Mouse (Mus musculus): ENCODE data around the gene Efna5.

Gene Efna5

DNA sequence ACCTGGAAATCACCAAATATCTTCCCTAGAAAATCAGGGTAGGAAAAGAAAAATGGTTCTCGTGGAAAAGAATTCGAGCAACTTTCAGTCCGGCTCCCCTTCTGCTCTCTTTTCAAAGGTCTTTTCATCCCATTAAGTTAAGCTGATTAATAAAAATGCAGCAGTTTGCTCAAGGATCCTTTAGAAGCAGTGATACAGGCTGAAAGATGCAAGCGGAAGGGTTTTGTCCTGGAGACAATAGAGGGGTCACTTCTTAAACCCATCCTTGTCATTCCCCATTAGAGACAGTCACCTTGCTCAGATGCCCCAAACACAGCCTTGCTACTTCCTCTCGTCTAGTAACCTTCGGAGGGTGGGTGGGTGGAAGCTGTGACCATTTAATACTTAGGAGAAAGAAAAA is 27.4 kb downstream of the Efna5 start:
- no peak for DNase-seq (ENCODE audit: low read depth, low spot score)

DNA sequence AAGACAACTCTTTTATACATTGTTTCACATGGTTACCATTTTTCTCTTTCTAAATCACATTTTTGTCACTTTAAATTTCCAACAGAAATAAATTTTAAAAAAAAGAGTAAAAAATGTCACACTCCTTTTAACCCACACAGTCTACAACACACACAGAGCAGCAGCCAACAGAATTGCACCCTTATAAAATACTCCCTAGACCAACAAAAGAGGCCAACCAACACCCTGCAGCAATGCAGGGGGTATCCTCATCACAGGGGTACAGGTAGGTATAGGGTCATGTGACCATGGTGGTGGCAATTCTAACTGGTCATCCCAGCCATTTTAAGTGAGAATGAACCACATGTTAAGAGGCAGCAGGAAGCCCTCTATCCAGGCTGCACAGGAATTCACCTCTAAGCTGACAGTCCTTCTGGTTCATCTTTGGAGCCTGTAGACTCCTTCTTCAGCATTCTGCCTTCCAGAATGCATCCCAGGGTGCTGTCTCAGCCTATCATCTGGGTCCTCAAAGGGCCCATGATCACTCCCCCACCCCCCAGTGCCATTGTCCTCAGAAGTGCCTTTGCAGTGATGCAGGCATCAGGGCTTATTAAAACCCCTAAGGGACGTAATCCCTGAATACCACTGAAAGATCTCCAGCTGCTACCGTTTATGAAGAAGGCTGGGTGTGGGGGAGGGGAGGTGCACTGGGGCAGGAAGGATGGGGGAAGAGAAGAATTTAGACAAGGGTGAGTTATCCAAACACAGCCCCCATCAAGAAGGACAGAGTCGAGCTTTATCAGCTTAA is 28.1 kb downstream of the Efna5 start:
- DNase-seq (ENCODE audit: low read depth, low spot score): no peak

- DNase-seq (ENCODE audit: low read depth, low spot score): no peak
Measured at GRCm38 (mm10) chr17:62851268-62851667, 29.8 kb downstream of the Efna5 start.

- DNase-seq (ENCODE audit: low read depth, low spot score): no peak
Measured at GRCm38 (mm10) chr17:62850603-62851002, 30.5 kb downstream of the Efna5 start.

- no peak for DNase-seq (ENCODE audit: low read depth, low spot score)
Measured at GRCm38 (mm10) chr17:62849676-62850075, 31.4 kb downstream of the Efna5 start.

DNA sequence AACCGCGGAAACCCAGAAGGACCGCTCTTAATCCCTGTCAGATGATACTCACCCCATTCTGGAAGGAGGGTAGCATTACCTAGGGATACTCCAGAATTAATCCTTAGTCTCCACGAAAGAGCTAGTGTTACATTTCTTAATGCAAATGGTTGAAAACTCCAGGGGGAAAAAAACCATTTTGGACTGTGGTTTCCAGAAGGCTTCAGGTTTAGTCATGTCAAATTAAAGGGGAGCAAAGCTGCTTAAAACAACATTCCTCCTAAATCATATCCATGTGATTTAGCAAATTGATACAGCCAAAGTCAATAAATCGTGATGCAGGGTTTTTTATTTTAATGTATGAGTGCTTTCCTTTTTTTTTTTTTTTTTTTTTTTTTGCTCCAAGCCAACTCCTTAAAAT is 35.5 kb downstream of the Efna5 start:
- DNase-seq (ENCODE audit: low read depth, low spot score): no peak

GRCm38 (mm10) chr17:62844329-62844728 is 36.8 kb downstream of the Efna5 start:
- DNase-seq (ENCODE audit: low read depth, low spot score): no peak

- no peak for DNase-seq (ENCODE audit: low read depth, low spot score)
Measured at GRCm38 (mm10) chr17:62837336-62837735, 43.8 kb downstream of the Efna5 start.

DNA sequence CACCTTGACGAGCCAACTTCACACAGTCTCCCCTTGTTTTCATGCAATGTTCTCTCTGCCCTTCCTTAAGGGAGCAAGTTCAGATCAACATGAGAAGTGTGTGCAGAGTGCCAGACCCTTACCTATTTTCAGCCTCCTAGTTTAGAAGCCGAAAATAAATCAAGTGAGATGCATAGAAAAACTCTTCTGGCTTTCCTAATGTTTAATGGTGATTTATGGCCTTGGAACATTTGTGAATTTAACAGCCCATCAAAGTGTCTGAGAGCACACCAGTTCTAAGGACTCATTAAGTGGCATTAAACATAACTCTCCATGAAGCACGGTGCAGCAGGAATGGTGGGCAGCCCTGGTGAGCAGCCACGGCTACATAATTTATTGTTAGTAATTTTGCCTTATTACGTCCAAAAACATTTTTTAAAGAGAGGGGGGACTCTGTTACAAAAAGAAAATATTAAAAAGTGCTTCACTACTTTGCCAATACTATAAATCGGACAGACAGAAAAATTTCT is 44.5 kb downstream of the Efna5 start:
- DNase-seq (ENCODE audit: low read depth, low spot score): no peak

DNA sequence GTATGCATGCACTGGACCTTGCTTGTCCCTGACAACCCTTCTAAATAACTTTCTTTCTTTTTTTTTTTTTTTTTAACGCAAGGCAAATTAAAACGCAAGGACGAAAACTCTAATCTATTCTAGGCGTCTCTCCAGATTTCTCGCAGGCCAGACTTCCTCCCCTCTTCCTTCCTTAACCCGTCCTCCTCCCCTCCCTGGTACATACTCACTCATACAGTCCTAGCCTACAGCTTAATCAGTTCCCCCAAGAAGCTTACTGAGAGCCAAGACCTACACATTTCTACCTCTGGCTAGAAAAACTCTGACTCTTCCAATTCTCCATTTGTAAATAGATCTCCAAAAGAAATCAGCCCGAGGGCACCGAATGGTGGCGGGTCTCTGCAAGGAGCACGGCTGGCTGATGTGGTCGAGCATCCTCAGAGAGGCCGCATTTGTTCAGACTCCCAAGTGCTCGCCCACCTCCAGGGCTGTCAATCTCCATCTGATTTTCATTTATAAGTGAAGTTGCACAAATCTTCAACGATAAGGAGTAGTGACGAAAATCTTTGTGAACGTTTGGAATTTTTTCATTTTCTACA is 48.5 kb downstream of the Efna5 start:
- no peak for DNase-seq (ENCODE audit: low read depth, low spot score)

GRCm38 (mm10) chr17:62827549-62827948 is 53.6 kb downstream of the Efna5 start:
- DNase-seq (ENCODE audit: low read depth, low spot score): no peak

DNA sequence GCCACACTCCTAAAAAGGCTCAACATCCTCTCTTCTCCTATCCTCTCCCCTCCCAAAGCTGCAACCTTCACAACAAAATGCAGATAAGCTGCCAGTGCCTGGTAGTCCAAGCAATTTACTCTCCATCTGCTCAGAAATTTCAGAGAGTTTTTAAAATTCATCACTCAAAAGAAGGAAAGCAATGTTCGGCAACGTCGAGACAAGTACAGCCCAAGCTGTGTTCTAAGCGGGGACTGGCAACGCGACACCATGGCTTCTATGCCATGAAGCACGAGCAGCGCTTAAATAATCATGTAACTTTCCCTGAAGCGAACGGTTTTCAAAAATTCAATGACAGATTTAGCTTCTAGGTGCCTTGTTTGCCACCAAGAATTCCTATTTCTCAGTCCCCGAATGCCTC is 59.9 kb downstream of the Efna5 start:
- DNase-seq (ENCODE audit: low read depth, low spot score): no peak

DNA sequence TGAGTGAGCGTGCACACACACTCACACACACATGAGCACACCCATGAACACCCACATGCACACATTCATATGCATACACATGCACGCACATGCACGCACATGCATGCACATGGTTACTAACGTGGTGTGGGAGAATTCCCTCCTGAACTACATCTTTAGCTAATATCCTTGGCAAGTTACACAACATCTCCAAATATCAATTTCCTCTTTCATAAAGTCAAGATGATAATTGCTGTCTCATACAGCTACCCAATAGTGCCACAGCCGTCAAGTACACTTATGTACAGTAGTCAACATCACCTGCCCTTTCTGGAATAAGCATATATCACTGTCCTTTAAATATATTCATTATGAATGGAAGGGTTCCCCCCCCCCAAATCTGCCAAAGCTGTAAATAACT is 61.2 kb downstream of the Efna5 start:
- DNase-seq (ENCODE audit: low read depth, low spot score): no peak

DNA sequence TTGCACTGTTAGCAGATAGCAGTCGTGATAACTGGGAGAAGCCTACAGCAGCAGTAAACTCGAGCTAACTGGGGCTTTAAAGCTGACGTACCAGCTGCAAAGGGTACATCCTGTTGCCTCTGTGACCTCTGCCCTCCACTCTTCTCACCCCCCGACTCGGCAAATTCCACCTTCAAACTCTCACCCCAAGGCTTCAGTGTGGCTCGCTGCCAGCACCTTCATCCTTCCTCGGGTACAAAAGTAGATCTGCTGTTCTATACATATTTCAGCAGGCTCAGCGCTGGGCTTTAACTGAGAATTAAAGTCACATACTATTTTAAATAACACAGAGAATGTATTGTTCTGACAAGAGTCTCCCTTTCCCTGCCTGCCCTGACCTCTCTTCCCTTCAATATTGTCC is 62.3 kb downstream of the Efna5 start:
- no peak for DNase-seq (ENCODE audit: low read depth, low spot score)

- DNase-seq (ENCODE audit: low read depth, low spot score): no peak
Measured at GRCm38 (mm10) chr17:62818337-62818736, 62.8 kb downstream of the Efna5 start.

GRCm38 (mm10) chr17:62816879-62817278 is 64.2 kb downstream of the Efna5 start:
- DNase-seq (ENCODE audit: low read depth, low spot score): no peak

GRCm38 (mm10) chr17:62813461-62813860 is 67.7 kb downstream of the Efna5 start:
- no peak for DNase-seq (ENCODE audit: low read depth, low spot score)

GRCm38 (mm10) chr17:62807891-62808290 is 73.2 kb downstream of the Efna5 start:
- no peak for DNase-seq (ENCODE audit: low read depth, low spot score)

DNA sequence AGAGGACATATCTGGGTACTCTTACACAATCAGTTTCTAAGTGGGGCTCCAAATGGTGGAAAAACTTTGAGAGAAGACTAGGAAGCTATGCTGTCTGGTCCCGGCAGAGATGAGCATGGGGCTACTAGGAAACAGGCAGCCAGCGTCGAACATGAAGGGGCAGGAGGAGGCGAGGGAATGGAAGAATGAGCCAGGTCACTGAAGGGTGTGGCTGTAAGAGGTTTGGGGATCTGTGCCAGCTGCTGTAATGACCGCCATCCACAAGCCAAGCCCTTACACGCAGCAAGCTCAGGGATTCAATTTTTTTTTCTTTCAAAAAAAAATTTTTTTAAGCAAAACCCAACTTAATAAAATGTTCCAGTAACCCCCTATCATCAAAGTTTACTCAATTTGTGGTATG is 74.5 kb downstream of the Efna5 start:
- no peak for DNase-seq (ENCODE audit: low read depth, low spot score)

- no peak for DNase-seq (ENCODE audit: low read depth, low spot score)
Measured at GRCm38 (mm10) chr17:62802748-62803147, 78.4 kb downstream of the Efna5 start.

- DNase-seq (ENCODE audit: low read depth, low spot score): no peak
Measured at GRCm38 (mm10) chr17:62797272-62797671, 83.8 kb downstream of the Efna5 start.

GRCm38 (mm10) chr17:62789291-62790290 is 91.5 kb downstream of the Efna5 start:
- DNase-seq (ENCODE audit: low read depth, low spot score): no peak
